Mouse (Mus musculus) kidney, embryonic 16.5 days (tissue): Measurements from ENCODE around the gene Pla2g1b. TPM values are rescaled to one million over a fixed set of nuclear protein-coding genes. Genes with fewer than 3 reads are reported as not detected.

Source experiments
- ATAC-seq: fragments of 200-750 bp; cut with Nextera tagmentation; 2 replicates; pipeline ENCODE4 v1.8.0; 2017; ENCODE audit warnings: moderate TSS enrichment; ENCODE audit not compliant: low FRiP score, low TSS enrichment
- H3K27ac ChIP-seq: fragments of 300-500 bp; sonication (generic); 2 replicates; pipeline ENCODE4 v1.5.1; 2014; ENCODE audit warnings: low read length
- H3K27me3 ChIP-seq: fragments of 300-500 bp; sonication (generic); 2 replicates; pipeline ENCODE4 v1.6.1; 2014; ENCODE audit warnings: low read length, control low read depth, mixed read lengths; ENCODE audit not compliant: insufficient read depth
- H3K36me3 ChIP-seq: fragments of 300-500 bp; sonication (generic); 2 replicates; pipeline ENCODE4 v1.6.1; 2014; ENCODE audit warnings: low read length, control low read depth, mixed read lengths; ENCODE audit not compliant: insufficient read depth
- H3K4me1 ChIP-seq: fragments of 300-500 bp; sonication (generic); 2 replicates; pipeline ENCODE4 v1.6.1; 2014; ENCODE audit warnings: low read length, control low read depth, mixed read lengths; ENCODE audit not compliant: insufficient read depth
- H3K4me2 ChIP-seq: fragments of 300-500 bp; sonication (generic); replicated peaks from 2 replicates; pipeline ENCODE4 v1.6.1; 2014; ENCODE audit warnings: low read depth, low read length
- H3K4me3 ChIP-seq: fragments of 300-500 bp; sonication (generic); 2 replicates; pipeline ENCODE4 v1.5.1; 2014; ENCODE audit warnings: mild to moderate bottlenecking, low read length
- H3K9ac ChIP-seq: fragments of 300-500 bp; sonication (generic); replicated peaks from 2 replicates; pipeline ENCODE4 v1.6.1; 2014; ENCODE audit warnings: low read length
- H3K9me3 ChIP-seq: fragments of 300-500 bp; sonication (generic); 2 replicates; pipeline ENCODE4 v1.6.1; 2016; ENCODE audit warnings: low read length, control low read depth
- WGBS: fragments of 180-500 bp; shearing (Covaris S2); extraction: QIAGEN DNeasy Blood & Tissue Kit; methylation state at CpG from one replicate; pipeline ENCODE4 v1.1.7; 2014; 5-methylcytosine and 5-hydroxymethylcytosine counted together
- polyA plus RNA-seq: library from polyadenylated mRNA; unstranded; fragments of >200 nt; fragmentation: Nextera tagmentation; extraction: Ambion mirVana; gene quantifications from 2 replicates; pipeline ENCODE4 v1.2.1, GENCODE M21; 2015

Pla2g1b gene
- polyA plus RNA-seq, 1 experiment from 2014 or later, result 0.94 TPM

GRCm38 (mm10) chr5:115434280-115434852 is 31.7 kb upstream of the Pla2g1b start:
- Histone ChIP-seq H3K4me3 (no peak overlapping the region), H3K9ac (no peak overlapping the region), H3K27me3 (no peaks in the 10 kb centered on the region), H3K4me1 (peaks cover 74% of the 10 kb centered on the region), H3K4me2 (no peak overlapping the region), H3K27ac (no peak overlapping the region), H3K9me3 (no peaks in the 10 kb centered on the region), H3K36me3 (0 out of 2 replicates have a peak, but pooled peaks cover 4% of the 10 kb centered on the region)
- no peak for ATAC-seq
- WGBS, result 45% methylated on average over 11 of the region's 11 CpGs

- Histone ChIP-seq H3K9me3 (no peaks in the 10 kb centered on the region), H3K4me1 (peaks cover 74% of the 10 kb centered on the region), H3K4me3 (no peak overlapping the region), H3K27ac (0 out of 2 replicates have a peak overlapping the region, but pooled peaks have one; percentile 91), H3K27me3 (no peaks in the 10 kb centered on the region), H3K4me2 (no peak overlapping the region), H3K36me3 (0 out of 2 replicates have a peak, but pooled peaks cover 4% of the 10 kb centered on the region), H3K9ac (peak overlapping the region; percentile 76; the same call in 1 of the 2 replicates)
- no peak for ATAC-seq
- WGBS, result 46% methylated on average over 15 of the region's 15 CpGs
Measured at GRCm38 (mm10) chr5:115434853-115435754, 31.0 kb upstream of the Pla2g1b start.

- Histone ChIP-seq H3K9ac (peak overlapping the region; percentile 76), H3K27ac (peak overlapping the region; percentile 91), H3K4me2 (peak overlapping the region; percentile 72), H3K4me1 (peaks cover 72% of the 10 kb centered on the region), H3K9me3 (no peaks in the 10 kb centered on the region), H3K36me3 (0 out of 2 replicates have a peak, but pooled peaks cover 4% of the 10 kb centered on the region), H3K4me3 (peak overlapping the region; percentile 41), H3K27me3 (no peaks in the 10 kb centered on the region)
- no peak for ATAC-seq
- 25% methylated on average over 8 of the region's 8 CpGs for WGBS
Measured at GRCm38 (mm10) chr5:115435755-115436379, 30.2 kb upstream of the Pla2g1b start.

- 1% methylated on average over 43 of the region's 43 CpGs for WGBS
- peak overlapping the region; percentile 76 for H3K9ac ChIP-seq
- ATAC-seq, result peak; percentile 77
- peak overlapping the region; percentile 41 for H3K4me3 ChIP-seq
- no peaks in the 10 kb centered on the region for H3K27me3 ChIP-seq
- H3K36me3 ChIP-seq, result 0 out of 2 replicates have a peak, but pooled peaks cover 4% of the 10 kb centered on the region
- no peaks in the 10 kb centered on the region for H3K9me3 ChIP-seq
- peak overlapping the region; percentile 72 for H3K4me2 ChIP-seq
- peaks cover 69% of the 10 kb centered on the region for H3K4me1 ChIP-seq
- H3K27ac ChIP-seq, result peak overlapping the region; percentile 91
Measured at GRCm38 (mm10) chr5:115436421-115437124, 29.5 kb upstream of the Pla2g1b start.

GRCm38 (mm10) chr5:115437242-115437944 is 28.7 kb upstream of the Pla2g1b start:
- H3K36me3 ChIP-seq, result peaks cover 7% of the 10 kb centered on the region
- H3K4me3 ChIP-seq, result no peak overlapping the region
- ATAC-seq, result no peak
- H3K4me2 ChIP-seq, result peak overlapping the region; percentile 72; the same call in 1 of the 2 replicates
- 56% methylated on average over 7 of the region's 7 CpGs for WGBS
- peaks cover 61% of the 10 kb centered on the region for H3K4me1 ChIP-seq
- H3K27ac ChIP-seq, result peak overlapping the region; percentile 91
- no peaks in the 10 kb centered on the region for H3K27me3 ChIP-seq
- H3K9me3 ChIP-seq, result no peaks in the 10 kb centered on the region
- 0 out of 2 replicates have a peak overlapping the region, but pooled peaks have one; percentile 24 for H3K9ac ChIP-seq

- Histone ChIP-seq H3K4me1 (peaks cover 58% of the 10 kb centered on the region), H3K9me3 (no peaks in the 10 kb centered on the region), H3K27ac (peak overlapping the region; percentile 91), H3K9ac (0 out of 2 replicates have a peak overlapping the region, but pooled peaks have one; percentile 24), H3K36me3 (peaks cover 12% of the 10 kb centered on the region), H3K4me2 (no peak overlapping the region), H3K27me3 (no peaks in the 10 kb centered on the region), H3K4me3 (no peak overlapping the region)
- 0% methylated on average over 2 of the region's 2 CpGs for WGBS
- no peak for ATAC-seq
Measured at GRCm38 (mm10) chr5:115437945-115438315, 28.1 kb upstream of the Pla2g1b start.

GRCm38 (mm10) chr5:115438667-115439066 is 27.4 kb upstream of the Pla2g1b start:
- Histone ChIP-seq H3K27me3 (no peaks in the 10 kb centered on the region), H3K4me2 (no peak overlapping the region), H3K4me1 (peaks cover 56% of the 10 kb centered on the region), H3K9ac (0 out of 2 replicates have a peak overlapping the region, but pooled peaks have one; percentile 14), H3K4me3 (no peak overlapping the region), H3K27ac (no peak overlapping the region), H3K36me3 (peaks cover 19% of the 10 kb centered on the region), H3K9me3 (no peaks in the 10 kb centered on the region)
- WGBS, result 27% methylated on average over 7 of the region's 7 CpGs
- ATAC-seq, result no peak

- no peak overlapping the region for H3K4me3 ChIP-seq
- no peaks in the 10 kb centered on the region for H3K9me3 ChIP-seq
- ATAC-seq, result peak; percentile 16; the same call in 1 of the 2 replicates
- no peak overlapping the region for H3K27ac ChIP-seq
- no peak overlapping the region for H3K4me2 ChIP-seq
- H3K4me1 ChIP-seq, result peaks cover 33% of the 10 kb centered on the region
- H3K9ac ChIP-seq, result no peak overlapping the region
- WGBS, result 37% methylated on average over 14 of the region's 14 CpGs
- no peaks in the 10 kb centered on the region for H3K27me3 ChIP-seq
- peaks cover 42% of the 10 kb centered on the region for H3K36me3 ChIP-seq
Measured at GRCm38 (mm10) chr5:115441205-115441849, 24.7 kb upstream of the Pla2g1b start.
